Mouse (Mus musculus) olfactory bulb, adult 2 months (tissue): ENCODE results near the gene Akap7.

Experiments used
- CTCF ChIP-seq: fragments of 200-500 bp; IDR thresholded peaks from 2 replicates; pipeline ENCODE4 v1.5.1; 2012; ENCODE audit warnings: low read depth, mild to moderate bottlenecking, low read length, moderate library complexity; ENCODE audit not compliant: insufficient read depth
- POLR2A ChIP-seq: fragments of 200-500 bp; IDR thresholded peaks from 2 replicates; pipeline ENCODE4 v1.6.1; 2012; ENCODE audit warnings: mild to moderate bottlenecking, low read depth, low read length, moderate library complexity; ENCODE audit not compliant: insufficient read depth

GRCm38 (mm10) chr10:25250108-25250507, 57.6 kb downstream of the Akap7 start:
- TF ChIP-seq CTCF: no peak; the same call in 1 of the 2 replicates
- no peak for TF ChIP-seq POLR2A
